Comparison of ENCODE assay signal across 25 mouse cellular contexts in the genomic region with DNA sequence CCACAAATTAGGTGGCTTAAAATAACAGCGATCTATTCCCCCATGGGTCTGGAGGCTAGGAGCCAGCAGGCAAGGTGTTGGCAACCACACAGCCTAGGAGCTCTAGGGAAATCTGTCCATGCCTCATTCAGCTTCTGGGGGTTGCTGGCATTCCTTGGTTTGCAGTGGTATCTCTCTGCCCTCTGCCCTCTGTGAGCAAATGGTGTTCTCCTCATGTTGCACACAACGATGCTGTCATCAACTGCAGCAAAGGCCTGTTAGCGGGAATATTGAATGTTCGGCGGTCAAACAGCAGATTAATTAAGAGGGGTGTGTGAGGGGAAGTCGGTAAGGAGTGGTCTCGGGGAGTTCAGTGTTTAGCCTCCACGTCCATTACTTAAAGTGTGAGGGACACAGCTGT.
DNase-seq lines count a peak whose midpoint lies in the region; ATAC-seq and TF ChIP-seq lines count a peak whose summit lies in the region.
"Had no signal": no experiment of that assay in that cellular context is flagged by ENCODE, and none has a peak within 500 bp of the region (broad histone marks: within the 10 kb centered on the region; RNA-seq: fewer than 3 reads in every experiment).

No protein-coding gene starts in this region.

- H3K9ac ChIP-seq in heart, embryonic 12.5 days = no peak overlapping the region
- no peak overlapping the region for H3K9ac ChIP-seq in heart, postnatal 0 days (replicated peaks; ENCODE audit: low read depth, low read length)
- H3K9ac ChIP-seq: embryonic facial prominence, embryonic 12.5 days; forebrain, embryonic 12.5 days; forebrain, postnatal 0 days had no signal

- no peak for ATAC-seq in heart, embryonic 12.5 days (ENCODE audit: insufficient number of reproducible peaks, low FRiP score)
- ATAC-seq in heart, postnatal 0 days (ENCODE audit: insufficient read depth, low read depth) = peak; percentile 33; the same call in 1 of the 2 replicates
- ATAC-seq: activated CD4-positive, CD25-positive, alpha-beta regulatory T cell, adult 4 months; CD4-positive, CD25-positive, alpha-beta regulatory T cell, adult 4 months; forebrain, embryonic 14.5 days; forebrain, postnatal 0 days; Patski had no signal

- no peak for TF ChIP-seq CTCF in heart, postnatal 0 days (IDR thresholded peaks at IDR 0.05; ENCODE audit: low read depth)

- no peak overlapping the region for H3K4me3 ChIP-seq in heart, embryonic 12.5 days
- no peak overlapping the region for H3K4me3 ChIP-seq in heart, postnatal 0 days (ENCODE audit: low read depth, low read length)
- H3K4me3 ChIP-seq: embryonic facial prominence, embryonic 10.5 days; embryonic facial prominence, embryonic 12.5 days; forebrain, embryonic 12.5 days had no signal

- no peak overlapping the region for H3K4me2 ChIP-seq in heart, embryonic 12.5 days
- H3K4me2 ChIP-seq in heart, postnatal 0 days (ENCODE audit: low read depth, low read length) = no peak overlapping the region
- H3K4me2 ChIP-seq: embryonic facial prominence, embryonic 12.5 days; forebrain, embryonic 12.5 days had no signal

- intact Hi-C loops in heart, postnatal 10 days (cut with DNase I) = no loop called here

- no peaks in the 10 kb centered on the region for H3K36me3 ChIP-seq in heart, embryonic 12.5 days
- H3K36me3 ChIP-seq in heart, postnatal 0 days (replicated peaks; ENCODE audit: control insufficient read depth, insufficient read depth, low read length) = no peaks in the 10 kb centered on the region
- H3K36me3 ChIP-seq: embryonic facial prominence, embryonic 10.5 days; embryonic facial prominence, embryonic 12.5 days; forebrain, embryonic 12.5 days; G1E had no signal

- no peak for TF ChIP-seq EP300 in heart, postnatal 0 days (IDR thresholded peaks at IDR 0.05; ENCODE audit: low read depth)

- H3K4me1 ChIP-seq in heart, embryonic 12.5 days (replicated peaks) = peaks cover 24% of the 10 kb centered on the region
- H3K4me1 ChIP-seq in heart, postnatal 0 days (ENCODE audit: control insufficient read depth, insufficient read depth) = peaks cover 14% of the 10 kb centered on the region

- DNase-seq in adrenal gland, postnatal 10 days = peak; percentile 24
- DNase-seq in adrenal gland, adult 2 months = no peak
- peak; percentile 6 for DNase-seq in adrenal gland, postnatal 25 days
- DNase-seq in adrenal gland, postnatal 36 days = no peak
- DNase-seq in heart, adult 11 months = peak; percentile 77
- DNase-seq in heart, postnatal 0 days (ENCODE audit: low spot score) = no peak
- DNase-seq in heart, postnatal 10 days = no peak
- DNase-seq: adrenal gland, adult 8-10 months; B cell, adult 2 months; cerebellum, adult 11-12 months; cerebellum, adult 2 months; cerebellum, adult 9-10 months; cerebellum, postnatal 10 days; cerebellum, postnatal 25 days; forebrain, postnatal 0 days had no signal

- H3K27ac ChIP-seq in heart, embryonic 12.5 days (ENCODE audit: poor library complexity, severe bottlenecking) = no peak overlapping the region
- no peak overlapping the region for H3K27ac ChIP-seq in heart, postnatal 0 days (ENCODE audit: low read depth)
- H3K27ac ChIP-seq: embryonic facial prominence, embryonic 10.5 days; embryonic facial prominence, embryonic 12.5 days; forebrain, embryonic 12.5 days had no signal

- H3K27me3 ChIP-seq in heart, embryonic 12.5 days (replicated peaks) = no peaks in the 10 kb centered on the region
- no peaks in the 10 kb centered on the region for H3K27me3 ChIP-seq in heart, postnatal 0 days (ENCODE audit: control insufficient read depth, insufficient read depth, low read length)
- H3K27me3 ChIP-seq: CH12.LX; embryonic facial prominence, embryonic 12.5 days had no signal

- no peaks in the 10 kb centered on the region for H3K9me3 ChIP-seq in heart, embryonic 12.5 days (replicated peaks)
- H3K9me3 ChIP-seq in heart, postnatal 0 days (replicated peaks; ENCODE audit: control insufficient read depth, low read length) = no peaks in the 10 kb centered on the region
- H3K9me3 ChIP-seq: embryonic facial prominence, embryonic 10.5 days; embryonic facial prominence, embryonic 12.5 days; forebrain, embryonic 12.5 days had no signal

- WGBS in heart, embryonic 12.5 days = 52% methylated on average over 8 of the region's 8 CpGs
- 52% methylated on average over 8 of the region's 8 CpGs for WGBS in heart, postnatal 0 days

Comparison
In these comparisons a context has a peak if more than half of its experiments do, and no peak if none do; other contexts are left out.
1. DNase-seq: peak in adrenal gland, postnatal 10 days (single experiment), adrenal gland, postnatal 25 days (single experiment) and heart, adult 11 months (single experiment); none in adrenal gland, adult 2 months (single experiment), adrenal gland, postnatal 36 days (0 of 2), heart, postnatal 0 days (single experiment) and heart, postnatal 10 days (0 of 2).